Mouse (Mus musculus): ENCODE results near the gene Map7. TPM values are rescaled to one million over a fixed set of nuclear protein-coding genes. Genes with fewer than 3 reads are reported as not detected.

The Map7 gene
- polyA plus RNA-seq, 1 experiment from 2014 or later = 6.7 TPM

GRCm38 (mm10) chr10:20149121-20149834 is 1.0 kb downstream of the Map7 start:
- Histone ChIP-seq H3K36me3 (ENCODE audit: control insufficient read depth, insufficient read depth, low read length) (no peaks in the 10 kb centered on the region), H3K9ac (ENCODE audit: low read depth, low read length) (peak overlapping the region; percentile 61), H3K4me2 (replicated peaks; ENCODE audit: low read depth, low read length) (peak overlapping the region; percentile 97), H3K4me1 (replicated peaks; ENCODE audit: control insufficient read depth, insufficient read depth, low read length) (no peaks in the 10 kb centered on the region), H3K4me3 (ENCODE audit: low read depth, low read length) (peak overlapping the region; percentile 75), H3K27me3 (ENCODE audit: control insufficient read depth, insufficient read depth, low read length) (peaks cover 27% of the 10 kb centered on the region), H3K9me3 (ENCODE audit: control insufficient read depth, low read length) (no peaks in the 10 kb centered on the region), H3K27ac (ENCODE audit: low read depth, low read length) (no peak overlapping the region)
- WGBS = under 1% methylated on average over 40 of the region's 74 CpGs
- peak; percentile 85 for ATAC-seq (ENCODE audit: low FRiP score)
- DNase-seq (ENCODE audit: low spot score) = peak; percentile 67

DNA sequence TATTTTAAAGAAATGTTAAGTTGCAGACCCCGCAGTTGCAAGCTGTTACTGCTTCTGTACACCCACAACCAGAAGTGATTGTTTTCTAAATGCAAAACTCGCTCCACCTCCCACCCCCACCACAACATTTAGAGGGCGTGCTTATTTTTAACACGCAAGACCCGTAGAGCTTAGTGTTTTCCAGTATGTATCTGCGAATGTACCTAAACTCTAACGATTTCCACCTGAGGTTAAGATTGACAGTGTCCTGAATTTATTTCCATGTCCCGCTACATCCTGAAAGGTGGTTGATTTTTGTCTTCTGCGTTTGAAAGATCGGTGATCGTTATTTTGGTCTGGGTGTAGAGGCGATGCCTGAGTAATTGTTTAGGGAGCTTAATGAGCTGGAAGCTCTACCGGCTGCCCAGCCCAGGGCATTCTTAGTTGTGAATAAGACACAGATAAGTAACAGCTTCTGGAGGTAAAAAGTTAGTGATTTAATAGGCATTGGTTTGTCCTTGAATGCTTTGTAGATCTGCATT is 1.6 kb downstream of the Map7 start:
- whole genome bisulfite sequencing = 3% methylated on average over 13 of the region's 13 CpGs
- no peak for ATAC-seq (ENCODE audit: low FRiP score)
- H3K27me3 ChIP-seq (ENCODE audit: control insufficient read depth, insufficient read depth, low read length) = peaks cover 27% of the 10 kb centered on the region

GRCm38 (mm10) chr10:20152131-20152530 is 3.9 kb downstream of the Map7 start:
- Histone ChIP-seq H3K27ac (ENCODE audit: low read depth, low read length) (no peak overlapping the region), H3K4me3 (ENCODE audit: low read depth, low read length) (no peak overlapping the region), H3K9me3 (ENCODE audit: control insufficient read depth, low read length) (no peaks in the 10 kb centered on the region), H3K4me1 (replicated peaks; ENCODE audit: control insufficient read depth, insufficient read depth, low read length) (no peaks in the 10 kb centered on the region), H3K27me3 (ENCODE audit: control insufficient read depth, insufficient read depth, low read length) (peaks cover 23% of the 10 kb centered on the region), H3K9ac (ENCODE audit: low read depth, low read length) (no peak overlapping the region), H3K36me3 (ENCODE audit: control insufficient read depth, insufficient read depth, low read length) (no peaks in the 10 kb centered on the region), H3K4me2 (replicated peaks; ENCODE audit: low read depth, low read length) (no peak overlapping the region)
- ATAC-seq (ENCODE audit: low FRiP score) = no peak
- 97% methylated on average over 1 of the region's 1 CpGs for WGBS
- DNase-seq (ENCODE audit: low spot score) = no peak

More for the DNA sequence above, 1.6 kb downstream of the Map7 start:
- Histone ChIP-seq H3K4me1 (replicated peaks; ENCODE audit: control insufficient read depth, insufficient read depth, low read length) (no peaks in the 10 kb centered on the region), H3K4me3 (ENCODE audit: low read depth, low read length) (peak overlapping the region; percentile 75), H3K36me3 (ENCODE audit: control insufficient read depth, insufficient read depth, low read length) (no peaks in the 10 kb centered on the region), H3K9ac (ENCODE audit: low read depth, low read length) (no peak overlapping the region), H3K4me2 (replicated peaks; ENCODE audit: low read depth, low read length) (peak overlapping the region; percentile 97), H3K9me3 (ENCODE audit: control insufficient read depth, low read length) (no peaks in the 10 kb centered on the region), H3K27ac (ENCODE audit: low read depth, low read length) (no peak overlapping the region)
- DNase-seq (ENCODE audit: low spot score) = peak; percentile 57

DNA sequence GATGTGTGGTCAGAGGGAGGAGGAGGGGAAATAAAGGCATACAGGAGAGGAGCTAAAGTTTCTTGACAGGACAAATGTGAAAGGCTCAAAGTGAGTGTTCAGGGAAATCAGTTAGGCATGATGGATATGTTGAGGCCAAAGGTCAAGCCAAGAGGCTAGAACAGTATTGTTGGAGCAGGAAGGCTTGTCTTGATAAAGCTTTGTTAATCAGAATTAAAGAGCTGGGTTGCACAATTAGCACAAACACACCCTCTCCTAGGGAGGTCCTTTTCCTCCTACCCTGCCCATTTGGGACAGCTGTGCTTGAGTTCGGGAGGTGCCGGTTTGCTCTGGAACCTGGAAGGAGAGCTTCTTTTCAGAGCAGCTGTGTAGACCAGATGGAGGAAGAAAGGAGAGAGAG is 5.2 kb downstream of the Map7 start:
- H3K4me3 ChIP-seq (ENCODE audit: low read depth, low read length) = no peak overlapping the region
- H3K36me3 ChIP-seq (ENCODE audit: control insufficient read depth, insufficient read depth, low read length) = no peaks in the 10 kb centered on the region
- DNase-seq (ENCODE audit: low spot score) (peak; percentile 17), ATAC-seq (ENCODE audit: low FRiP score) (no peak)
- H3K9ac ChIP-seq (ENCODE audit: low read depth, low read length) = no peak overlapping the region
- H3K27me3 ChIP-seq (ENCODE audit: control insufficient read depth, insufficient read depth, low read length) = peaks cover 10% of the 10 kb centered on the region
- no peaks in the 10 kb centered on the region for H3K4me1 ChIP-seq (replicated peaks; ENCODE audit: control insufficient read depth, insufficient read depth, low read length)
- no peak overlapping the region for H3K4me2 ChIP-seq (replicated peaks; ENCODE audit: low read depth, low read length)
- H3K27ac ChIP-seq (ENCODE audit: low read depth, low read length) = no peak overlapping the region
- WGBS = 25% methylated on average over 2 of the region's 2 CpGs
- no peaks in the 10 kb centered on the region for H3K9me3 ChIP-seq (ENCODE audit: control insufficient read depth, low read length)

DNA sequence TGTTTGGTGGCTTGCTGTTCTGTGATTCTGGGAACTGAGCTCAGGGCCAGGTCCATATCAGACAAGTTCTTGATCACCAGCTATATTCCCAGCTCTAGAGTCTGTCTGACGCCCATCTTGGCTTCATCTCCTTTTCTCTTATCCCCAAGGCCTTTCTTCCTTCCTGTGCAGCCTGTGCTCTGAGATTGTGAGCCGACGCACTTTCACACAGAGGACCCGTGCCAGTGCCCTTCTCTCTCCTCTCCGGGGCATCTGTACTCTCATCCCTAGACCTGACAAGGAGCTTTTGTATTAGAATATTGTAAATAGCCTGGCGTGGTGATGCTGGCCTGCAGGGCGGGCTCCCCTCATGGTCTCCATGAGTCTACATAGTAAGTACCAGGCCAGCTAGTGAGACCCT is 7.1 kb downstream of the Map7 start:
- Histone ChIP-seq H3K4me2 (replicated peaks; ENCODE audit: low read depth, low read length) (no peak overlapping the region), H3K27me3 (ENCODE audit: control insufficient read depth, insufficient read depth, low read length) (peaks cover under 1% of the 10 kb centered on the region; the same call in 1 of the 2 replicates), H3K4me1 (replicated peaks; ENCODE audit: control insufficient read depth, insufficient read depth, low read length) (no peaks in the 10 kb centered on the region), H3K27ac (ENCODE audit: low read depth, low read length) (no peak overlapping the region), H3K36me3 (ENCODE audit: control insufficient read depth, insufficient read depth, low read length) (no peaks in the 10 kb centered on the region), H3K9ac (ENCODE audit: low read depth, low read length) (no peak overlapping the region), H3K4me3 (ENCODE audit: low read depth, low read length) (no peak overlapping the region), H3K9me3 (ENCODE audit: control insufficient read depth, low read length) (no peaks in the 10 kb centered on the region)
- ATAC-seq (ENCODE audit: low FRiP score) (no peak), DNase-seq (ENCODE audit: low spot score) (no peak)
- WGBS = 70% methylated on average over 7 of the region's 7 CpGs

DNA sequence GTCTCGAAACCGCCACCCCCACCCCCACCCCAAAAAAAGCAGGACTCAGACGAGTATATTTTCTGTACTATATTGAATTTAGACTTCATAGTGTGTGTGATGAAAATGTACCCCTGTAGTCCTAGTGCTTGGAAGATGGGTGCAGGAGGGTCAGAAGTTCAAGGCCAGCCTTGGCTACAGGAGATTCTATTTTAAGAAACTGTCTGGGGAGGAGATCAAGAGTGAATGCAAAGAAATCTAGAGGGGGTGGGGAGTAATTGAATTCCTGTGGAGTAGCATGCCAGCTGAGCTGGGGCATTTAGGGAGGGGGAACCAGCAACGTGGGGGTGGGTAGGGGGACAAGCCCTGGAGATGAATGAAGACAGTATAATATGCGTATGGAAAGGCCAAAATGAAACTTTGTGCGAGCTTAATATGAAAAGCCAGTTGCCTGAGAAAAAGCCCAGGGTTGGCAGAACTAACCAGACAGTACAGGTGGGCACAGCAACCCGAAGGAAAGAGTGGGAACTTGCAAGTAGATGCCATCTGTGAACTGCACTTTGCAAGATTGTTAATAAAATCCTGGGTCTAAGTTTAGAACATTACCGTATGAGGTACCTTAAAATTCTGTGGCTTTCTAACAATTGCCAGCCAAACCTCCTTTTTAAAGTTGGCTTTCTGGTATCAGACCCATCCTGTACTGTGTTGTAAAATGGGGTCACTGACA is 8.9 kb downstream of the Map7 start:
- DNase-seq (ENCODE audit: low spot score) (no peak), ATAC-seq (ENCODE audit: low FRiP score) (no peak)
- Histone ChIP-seq H3K4me2 (replicated peaks; ENCODE audit: low read depth, low read length) (no peak overlapping the region), H3K4me3 (ENCODE audit: low read depth, low read length) (no peak overlapping the region), H3K9me3 (ENCODE audit: control insufficient read depth, low read length) (no peaks in the 10 kb centered on the region), H3K27ac (ENCODE audit: low read depth, low read length) (no peak overlapping the region), H3K9ac (ENCODE audit: low read depth, low read length) (no peak overlapping the region), H3K4me1 (replicated peaks; ENCODE audit: control insufficient read depth, insufficient read depth, low read length) (no peaks in the 10 kb centered on the region), H3K36me3 (ENCODE audit: control insufficient read depth, insufficient read depth, low read length) (no peaks in the 10 kb centered on the region), H3K27me3 (ENCODE audit: control insufficient read depth, insufficient read depth, low read length) (no peaks in the 10 kb centered on the region)
- WGBS = 81% methylated on average over 8 of the region's 8 CpGs

GRCm38 (mm10) chr10:20158756-20159155 is 10.5 kb downstream of the Map7 start:
- ATAC-seq (ENCODE audit: low FRiP score) (no peak), DNase-seq (ENCODE audit: low spot score) (no peak)
- Histone ChIP-seq H3K36me3 (ENCODE audit: control insufficient read depth, insufficient read depth, low read length) (no peaks in the 10 kb centered on the region), H3K9me3 (ENCODE audit: control insufficient read depth, low read length) (no peaks in the 10 kb centered on the region), H3K4me2 (replicated peaks; ENCODE audit: low read depth, low read length) (no peak overlapping the region), H3K27ac (ENCODE audit: low read depth, low read length) (no peak overlapping the region), H3K4me3 (ENCODE audit: low read depth, low read length) (no peak overlapping the region), H3K9ac (ENCODE audit: low read depth, low read length) (no peak overlapping the region), H3K27me3 (ENCODE audit: control insufficient read depth, insufficient read depth, low read length) (no peaks in the 10 kb centered on the region), H3K4me1 (replicated peaks; ENCODE audit: control insufficient read depth, insufficient read depth, low read length) (no peaks in the 10 kb centered on the region)
- WGBS = 60% methylated on average over 4 of the region's 4 CpGs

- Histone ChIP-seq H3K27ac (ENCODE audit: low read depth, low read length) (no peak overlapping the region), H3K27me3 (ENCODE audit: control insufficient read depth, insufficient read depth, low read length) (no peaks in the 10 kb centered on the region), H3K9me3 (ENCODE audit: control insufficient read depth, low read length) (no peaks in the 10 kb centered on the region), H3K4me1 (replicated peaks; ENCODE audit: control insufficient read depth, insufficient read depth, low read length) (no peaks in the 10 kb centered on the region), H3K4me2 (replicated peaks; ENCODE audit: low read depth, low read length) (no peak overlapping the region), H3K9ac (ENCODE audit: low read depth, low read length) (no peak overlapping the region), H3K4me3 (ENCODE audit: low read depth, low read length) (no peak overlapping the region), H3K36me3 (ENCODE audit: control insufficient read depth, insufficient read depth, low read length) (no peaks in the 10 kb centered on the region)
- no peak for ATAC-seq (ENCODE audit: low FRiP score)
- WGBS = 88% methylated on average over 5 of the region's 5 CpGs
- no peak for DNase-seq (ENCODE audit: low spot score)
These were observed 11.0 kb downstream of the Map7 start for GRCm38 (mm10) chr10:20159308-20159707.

DNA sequence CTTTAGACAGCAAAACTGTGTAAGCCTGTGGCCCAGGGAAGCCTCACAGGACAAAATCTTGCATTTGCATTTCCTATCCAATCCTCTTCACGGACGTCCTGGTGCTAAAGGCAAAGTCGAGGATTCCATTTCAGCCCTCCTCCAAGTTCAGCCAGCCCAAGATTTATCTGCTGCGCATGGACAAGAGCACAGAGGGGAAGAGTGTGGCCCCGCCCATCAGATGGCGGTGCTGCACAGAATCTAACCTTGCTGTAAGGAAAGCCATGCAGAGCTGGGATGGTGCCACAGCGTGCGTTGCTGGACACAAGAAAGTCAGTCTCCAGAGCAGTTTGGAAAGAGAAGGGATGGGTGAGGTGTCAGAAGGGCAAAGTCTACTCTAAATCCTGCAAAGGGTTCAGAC is 12.6 kb downstream of the Map7 start:
- no peak overlapping the region for H3K4me3 ChIP-seq (ENCODE audit: low read depth, low read length)
- no peak overlapping the region for H3K4me2 ChIP-seq (replicated peaks; ENCODE audit: low read depth, low read length)
- 62% methylated on average over 8 of the region's 8 CpGs for WGBS
- no peak overlapping the region for H3K27ac ChIP-seq (ENCODE audit: low read depth, low read length)
- no peaks in the 10 kb centered on the region for H3K27me3 ChIP-seq (ENCODE audit: control insufficient read depth, insufficient read depth, low read length)
- H3K9me3 ChIP-seq (ENCODE audit: control insufficient read depth, low read length) = no peaks in the 10 kb centered on the region
- DNase-seq (ENCODE audit: low spot score) (no peak), ATAC-seq (ENCODE audit: low FRiP score) (no peak)
- no peaks in the 10 kb centered on the region for H3K36me3 ChIP-seq (ENCODE audit: control insufficient read depth, insufficient read depth, low read length)
- no peaks in the 10 kb centered on the region for H3K4me1 ChIP-seq (replicated peaks; ENCODE audit: control insufficient read depth, insufficient read depth, low read length)
- no peak overlapping the region for H3K9ac ChIP-seq (ENCODE audit: low read depth, low read length)
